Mouse (Mus musculus) forebrain, embryonic 16.5 days (tissue): ENCODE measurements around the gene Itga6. TPM values are rescaled to one million over a fixed set of nuclear protein-coding genes. Genes with fewer than 3 reads are reported as not detected.
A peak's percentile ranks its signal among the peaks of the same experiment; 100 is the strongest.
"Not testable (repeated sequence)": the region's sequence is repeated elsewhere in the genome, so short reads cannot be mapped to it uniquely, and the experiment has no call there.

Source experiments
- ATAC-seq: fragments of 200-750 bp; cut with Nextera tagmentation; 2 replicates; pipeline ENCODE4 v1.8.0; 2017; ENCODE audit warnings: mild to moderate bottlenecking, moderate library complexity
- H3K27ac ChIP-seq: fragments of 300-500 bp; sonication (generic); 2 replicates; pipeline ENCODE4 v1.5.1; 2014; ENCODE audit warnings: low read length, control low read depth
- H3K27me3 ChIP-seq: fragments of 300-500 bp; sonication (generic); replicated peaks from 2 replicates; pipeline ENCODE4 v1.6.1; 2014; ENCODE audit warnings: low read length; ENCODE audit not compliant: control insufficient read depth, insufficient read depth
- H3K36me3 ChIP-seq: fragments of 300-500 bp; sonication (generic); 2 replicates; pipeline ENCODE4 v1.6.1; 2014; ENCODE audit not compliant: control insufficient read depth, insufficient read depth
- H3K4me1 ChIP-seq: fragments of 300-500 bp; sonication (generic); replicated peaks from 2 replicates; pipeline ENCODE4 v1.6.1; 2014; ENCODE audit warnings: low read length; ENCODE audit not compliant: control insufficient read depth, insufficient read depth
- H3K4me2 ChIP-seq: fragments of 300-500 bp; sonication (generic); 2 replicates; pipeline ENCODE4 v1.6.1; 2014; ENCODE audit warnings: mild to moderate bottlenecking, low read length, control low read depth
- H3K4me3 ChIP-seq: fragments of 300-500 bp; sonication (generic); replicated peaks from 2 replicates; pipeline ENCODE4 v1.5.1; 2014; ENCODE audit warnings: mild to moderate bottlenecking, low read length, control low read depth
- H3K9ac ChIP-seq: fragments of 300-500 bp; sonication (generic); replicated peaks from 2 replicates; pipeline ENCODE4 v1.6.1; 2014; ENCODE audit warnings: low read depth, low read length, control low read depth
- H3K9me3 ChIP-seq: fragments of 300-500 bp; sonication (generic); 2 replicates; pipeline ENCODE4 v1.6.1; 2016; ENCODE audit warnings: low read length; ENCODE audit not compliant: control insufficient read depth
- WGBS: fragments of 180-500 bp; shearing (Covaris S2); extraction: QIAGEN DNeasy Blood & Tissue Kit; methylation state at CpG from one replicate; pipeline ENCODE4 v1.1.7; 2014; 5-methylcytosine and 5-hydroxymethylcytosine counted together
- polyA plus RNA-seq: library from polyadenylated mRNA; unstranded; fragments of >200 nt; fragmentation: Nextera tagmentation; extraction: Ambion mirVana; gene quantifications from 2 replicates; pipeline ENCODE4 v1.2.1, GENCODE M21; 2015

Itga6 gene
- polyA plus RNA-seq, 1 experiment from 2014 or later = 21.6 TPM

DNA sequence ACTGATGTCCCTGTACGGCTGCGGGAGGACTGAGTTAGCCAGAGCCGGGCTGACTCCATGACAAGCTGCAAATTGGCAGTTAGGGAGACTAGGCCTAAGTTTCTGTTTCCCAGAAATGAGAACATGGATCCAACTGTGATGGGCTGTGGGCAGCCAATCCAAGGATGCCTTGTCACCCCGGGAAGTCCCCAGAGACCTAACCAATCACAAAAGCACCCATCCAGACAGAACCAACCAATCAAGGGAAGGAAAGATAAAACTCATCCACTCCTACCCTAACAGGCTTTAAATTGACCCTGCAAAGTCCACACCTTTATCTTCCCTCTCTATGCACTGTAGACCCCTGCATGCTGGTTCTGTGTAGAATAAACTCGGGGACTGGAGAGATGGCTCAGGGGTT, 31.0 kb upstream of the Itga6 start:
- Histone ChIP-seq H3K4me2 (no peak overlapping the region), H3K9ac (no peak overlapping the region), H3K27ac (no peak overlapping the region), H3K9me3 (no peaks in the 10 kb centered on the region), H3K27me3 (no peaks in the 10 kb centered on the region), H3K4me3 (no peak overlapping the region), H3K36me3 (no peaks in the 10 kb centered on the region), H3K4me1 (peaks cover 6% of the 10 kb centered on the region)
- 94% methylated on average over 5 of the region's 5 CpGs for WGBS
- ATAC-seq = no peak

DNA sequence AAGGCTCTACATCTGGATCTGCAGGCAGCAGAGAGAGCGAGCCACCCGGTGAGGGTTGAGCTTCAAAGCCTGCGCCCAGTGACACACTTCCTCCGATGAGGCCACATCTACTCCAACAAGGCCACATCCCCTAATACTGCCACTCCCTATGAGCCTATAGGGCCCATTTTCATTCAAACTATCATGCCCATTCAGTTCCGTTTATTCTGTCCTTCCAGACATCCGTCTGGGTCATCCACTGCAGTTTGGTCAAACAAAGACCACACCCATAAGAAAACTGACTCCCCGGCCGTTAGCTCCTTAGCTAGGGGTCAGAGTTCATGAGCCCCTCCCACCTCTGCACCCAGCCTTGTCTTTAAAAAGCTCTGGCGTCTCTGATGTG, 26.4 kb upstream of the Itga6 start:
- H3K36me3 ChIP-seq = no peaks in the 10 kb centered on the region
- WGBS = 49% methylated on average over 9 of the region's 9 CpGs
- H3K27me3 ChIP-seq = no peaks in the 10 kb centered on the region
- no peak overlapping the region for H3K9ac ChIP-seq
- no peak overlapping the region for H3K4me3 ChIP-seq
- no peak for ATAC-seq
- H3K4me1 ChIP-seq = peaks cover 14% of the 10 kb centered on the region
- peak overlapping the region; percentile 48 for H3K27ac ChIP-seq
- no peak overlapping the region for H3K4me2 ChIP-seq
- no peaks in the 10 kb centered on the region for H3K9me3 ChIP-seq

DNA sequence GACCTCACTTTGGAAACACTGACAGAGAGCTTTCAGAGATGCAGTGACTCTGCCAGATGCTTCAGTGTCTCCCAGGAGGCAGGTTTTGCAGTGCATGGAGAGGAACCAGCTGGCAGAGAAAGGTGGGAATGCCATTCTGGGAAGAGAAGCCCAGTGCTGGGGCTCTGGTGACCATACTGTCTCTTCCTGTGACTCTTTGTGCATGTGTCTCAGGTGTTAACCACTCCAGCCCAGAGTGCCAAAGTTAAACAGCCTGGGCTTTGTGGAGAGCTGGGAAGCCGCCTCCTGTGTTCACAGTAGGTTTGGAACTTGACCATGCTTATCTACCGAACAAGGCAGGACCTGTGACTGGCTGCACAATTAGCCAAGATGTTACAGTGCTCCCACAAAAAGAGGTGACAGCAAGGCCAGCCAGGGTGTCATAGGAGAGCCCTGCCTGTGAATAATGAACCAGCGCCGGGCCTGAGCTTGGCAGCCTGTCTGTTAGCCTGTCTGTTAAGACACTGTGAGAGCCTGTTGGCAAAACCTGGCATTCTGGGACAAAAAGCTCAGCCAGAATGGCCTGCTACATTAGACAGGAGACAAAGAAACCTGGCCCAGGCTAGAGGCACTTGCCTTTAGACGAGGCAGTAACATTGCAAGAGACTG, 25.9 kb upstream of the Itga6 start:
- peak; percentile 94 for ATAC-seq
- Histone ChIP-seq H3K27ac (peak overlapping the region; percentile 48), H3K4me3 (no peak overlapping the region), H3K36me3 (no peaks in the 10 kb centered on the region), H3K9ac (0 out of 2 replicates have a peak overlapping the region, but pooled peaks have one; percentile 22), H3K9me3 (no peaks in the 10 kb centered on the region), H3K27me3 (no peaks in the 10 kb centered on the region), H3K4me1 (peaks cover 14% of the 10 kb centered on the region), H3K4me2 (no peak overlapping the region)
- 16% methylated on average over 5 of the region's 5 CpGs for WGBS

DNA sequence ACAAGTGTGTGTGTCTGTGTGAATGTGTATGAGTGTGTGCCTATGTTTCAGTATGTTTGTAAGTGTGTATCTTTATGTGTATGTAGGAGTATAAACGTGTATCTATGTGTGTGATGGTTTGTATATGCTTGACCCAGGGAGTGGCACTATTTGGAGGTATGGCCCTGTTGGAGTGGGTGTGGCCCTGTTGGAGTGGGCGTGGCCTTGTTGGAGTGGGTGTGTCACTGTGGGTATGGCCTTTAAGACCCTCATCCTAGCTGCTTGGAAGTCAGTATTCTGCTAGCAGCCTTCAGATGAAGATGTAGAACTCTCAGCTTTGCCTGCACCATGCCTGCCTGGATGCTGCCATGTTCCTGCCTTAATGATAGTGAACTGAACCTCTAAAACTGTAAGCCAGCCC, 24.9 kb upstream of the Itga6 start:
- ATAC-seq, H3K36me3 ChIP-seq, H3K4me2 ChIP-seq, H3K9me3 ChIP-seq, H3K9ac ChIP-seq, H3K4me3 ChIP-seq, H3K27me3 ChIP-seq, H3K27ac ChIP-seq: not testable (repeated sequence)
- WGBS = 72% methylated on average over 2 of the region's 2 CpGs
- H3K4me1 ChIP-seq = peaks cover 14% of the 10 kb centered on the region

DNA sequence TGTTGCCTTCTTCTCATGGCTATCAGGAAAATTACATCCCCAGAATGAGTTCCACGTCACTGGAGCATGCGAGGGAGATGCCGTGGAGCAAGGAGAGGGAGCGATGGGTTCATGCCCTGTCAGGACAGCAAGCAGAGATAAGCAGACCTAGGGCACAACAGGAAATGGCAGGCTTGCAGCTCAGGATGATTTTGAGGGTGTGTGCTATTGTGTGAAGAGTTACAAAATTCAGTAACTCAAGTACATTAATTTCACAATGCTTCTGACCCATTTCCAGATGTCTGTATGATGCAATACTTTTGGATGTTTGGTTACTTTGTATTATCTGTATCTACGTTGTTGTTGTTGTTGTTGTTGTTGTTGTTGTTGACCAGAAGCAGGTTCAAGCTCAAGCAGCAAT, 22.5 kb upstream of the Itga6 start:
- WGBS = 91% methylated on average over 5 of the region's 5 CpGs
- Histone ChIP-seq H3K4me1 (peaks cover 14% of the 10 kb centered on the region), H3K4me3 (no peak overlapping the region)

DNA sequence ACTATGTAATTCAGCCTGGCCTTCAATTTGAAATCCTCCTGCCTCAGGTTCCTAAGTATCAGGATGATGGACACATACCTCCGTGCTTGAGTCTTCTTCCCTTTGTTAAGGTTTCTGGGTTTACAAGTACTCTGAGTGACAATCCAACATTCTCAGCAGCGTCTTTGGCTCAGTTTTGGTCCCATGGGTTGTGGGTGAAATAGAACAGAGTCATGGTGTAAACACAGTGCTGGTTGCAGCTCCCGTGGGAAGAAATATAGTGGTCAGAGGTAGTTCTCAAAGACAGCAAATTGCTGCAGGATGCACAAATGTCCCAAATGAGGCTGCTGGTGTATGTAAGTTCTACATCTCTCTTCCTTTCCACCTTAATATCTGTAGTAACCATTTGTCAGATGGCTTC, 21.8 kb upstream of the Itga6 start:
- H3K36me3 ChIP-seq = no peaks in the 10 kb centered on the region
- 77% methylated on average over 3 of the region's 3 CpGs for WGBS
- H3K27ac ChIP-seq = no peak overlapping the region
- H3K9me3 ChIP-seq = no peaks in the 10 kb centered on the region
- no peak for ATAC-seq
- H3K4me3 ChIP-seq = no peak overlapping the region
- no peak overlapping the region for H3K9ac ChIP-seq
- no peak overlapping the region for H3K4me2 ChIP-seq
- H3K4me1 ChIP-seq = peaks cover 14% of the 10 kb centered on the region
- H3K27me3 ChIP-seq = no peaks in the 10 kb centered on the region

More for the DNA sequence above, 22.5 kb upstream of the Itga6 start:
- H3K36me3 ChIP-seq = no peaks in the 10 kb centered on the region
- no peaks in the 10 kb centered on the region for H3K27me3 ChIP-seq
- H3K9ac ChIP-seq = no peak overlapping the region
- no peaks in the 10 kb centered on the region for H3K9me3 ChIP-seq
- no peak overlapping the region for H3K4me2 ChIP-seq
- no peak for ATAC-seq
- H3K27ac ChIP-seq = no peak overlapping the region

DNA sequence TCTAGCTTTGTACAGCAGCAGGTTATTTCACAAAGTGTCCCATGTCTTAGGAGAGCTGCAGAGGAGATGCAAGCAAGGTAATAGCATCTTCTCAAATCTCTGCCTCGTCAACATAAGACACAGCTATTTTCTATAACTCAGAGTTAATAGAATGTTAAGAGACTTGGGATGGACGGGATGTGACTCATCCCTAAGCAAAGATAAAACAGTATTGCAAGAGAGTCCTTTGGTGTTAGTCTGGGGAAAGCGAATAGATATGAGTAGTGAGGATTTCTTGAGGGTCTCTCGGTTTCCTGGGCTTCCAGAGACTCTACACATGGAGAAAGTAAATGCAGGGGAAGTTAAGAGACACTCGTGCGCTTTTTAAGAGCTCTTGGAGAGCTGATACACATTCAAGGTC, 21.4 kb upstream of the Itga6 start:
- H3K27ac ChIP-seq = no peak overlapping the region
- no peak overlapping the region for H3K9ac ChIP-seq
- H3K4me2 ChIP-seq = no peak overlapping the region
- no peaks in the 10 kb centered on the region for H3K27me3 ChIP-seq
- H3K9me3 ChIP-seq = no peaks in the 10 kb centered on the region
- 80% methylated on average over 6 of the region's 6 CpGs for whole genome bisulfite sequencing
- peaks cover 12% of the 10 kb centered on the region for H3K4me1 ChIP-seq
- ATAC-seq = no peak
- H3K36me3 ChIP-seq = no peaks in the 10 kb centered on the region
- H3K4me3 ChIP-seq = no peak overlapping the region

DNA sequence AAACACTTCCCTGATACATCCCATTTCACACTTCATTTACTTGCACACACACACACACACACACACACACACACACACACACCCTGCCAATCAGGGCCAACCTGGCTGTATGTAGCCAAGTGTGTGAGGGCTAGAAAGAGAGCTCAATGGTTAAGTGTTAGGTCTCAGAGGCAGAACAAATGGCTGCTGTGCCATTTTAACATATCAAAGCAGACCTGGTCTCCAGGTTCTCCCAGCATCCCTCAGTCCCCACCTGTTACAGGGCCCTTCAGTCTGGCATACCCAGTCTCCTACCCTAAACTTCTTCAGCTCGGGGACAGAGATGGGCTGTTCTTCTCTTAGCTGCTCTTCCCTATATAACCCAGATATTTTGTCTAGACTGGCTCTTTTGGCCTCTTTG, 20.0 kb upstream of the Itga6 start:
- Histone ChIP-seq H3K4me2 (no peak overlapping the region), H3K27ac (no peak overlapping the region), H3K36me3 (no peaks in the 10 kb centered on the region), H3K4me3 (no peak overlapping the region), H3K4me1 (no peaks in the 10 kb centered on the region), H3K9me3 (no peaks in the 10 kb centered on the region), H3K27me3 (no peaks in the 10 kb centered on the region), H3K9ac (no peak overlapping the region)
- ATAC-seq = no peak
- WGBS = 76% methylated on average over 1 of the region's 1 CpGs

DNA sequence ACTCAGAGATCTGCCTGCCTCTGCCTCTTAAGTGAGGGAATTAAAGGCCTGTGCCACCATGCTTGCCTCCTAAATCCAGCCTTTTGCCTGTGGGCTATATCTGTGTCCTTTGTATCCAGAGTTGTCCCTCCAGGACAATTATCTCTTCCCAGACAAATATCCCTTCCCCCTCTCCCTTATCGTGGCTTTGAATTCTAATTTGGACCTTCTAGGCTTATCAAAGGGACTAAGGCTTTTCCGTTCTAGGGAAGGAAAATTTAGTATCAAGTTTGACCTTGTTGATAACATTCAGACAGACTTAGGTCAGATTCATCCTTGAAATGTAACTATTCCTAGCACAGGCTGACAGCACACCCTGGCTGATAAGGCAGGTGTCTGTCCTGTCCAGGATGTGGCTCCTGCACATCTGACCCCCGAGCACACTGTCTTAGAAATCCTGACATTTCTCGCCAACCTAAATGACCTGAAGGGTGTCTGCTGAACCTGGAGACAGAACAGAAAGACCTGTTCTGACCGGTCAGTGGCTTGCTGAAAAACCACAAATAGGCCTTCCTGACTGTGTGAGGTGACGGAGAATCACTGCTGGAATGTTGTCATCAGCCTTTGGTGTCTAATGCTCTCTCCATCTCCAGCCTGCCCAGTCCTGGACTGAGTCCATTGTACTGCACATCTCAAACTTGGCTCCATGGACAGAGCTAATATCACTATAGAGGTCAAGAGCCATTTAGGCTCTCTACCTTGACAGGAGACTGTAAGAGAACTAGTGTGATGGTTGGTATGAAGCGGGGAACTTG, 18.3 kb upstream of the Itga6 start:
- no peak for ATAC-seq
- Histone ChIP-seq H3K36me3 (no peaks in the 10 kb centered on the region), H3K4me1 (no peaks in the 10 kb centered on the region), H3K4me2 (no peak overlapping the region), H3K27ac (no peak overlapping the region), H3K27me3 (no peaks in the 10 kb centered on the region), H3K9me3 (no peaks in the 10 kb centered on the region), H3K4me3 (no peak overlapping the region), H3K9ac (no peak overlapping the region)
- WGBS = 88% methylated on average over 7 of the region's 7 CpGs
